Mouse (Mus musculus): Measurements from ENCODE around the gene Hoxd13. TPM values are rescaled to one million over a fixed set of nuclear protein-coding genes. Genes with fewer than 3 reads are reported as not detected.
A peak's percentile ranks its signal among the peaks of the same experiment; 100 is the strongest.

The Hoxd13 gene
- polyA plus RNA-seq, 1 experiment from 2014 or later = not detected

DNA sequence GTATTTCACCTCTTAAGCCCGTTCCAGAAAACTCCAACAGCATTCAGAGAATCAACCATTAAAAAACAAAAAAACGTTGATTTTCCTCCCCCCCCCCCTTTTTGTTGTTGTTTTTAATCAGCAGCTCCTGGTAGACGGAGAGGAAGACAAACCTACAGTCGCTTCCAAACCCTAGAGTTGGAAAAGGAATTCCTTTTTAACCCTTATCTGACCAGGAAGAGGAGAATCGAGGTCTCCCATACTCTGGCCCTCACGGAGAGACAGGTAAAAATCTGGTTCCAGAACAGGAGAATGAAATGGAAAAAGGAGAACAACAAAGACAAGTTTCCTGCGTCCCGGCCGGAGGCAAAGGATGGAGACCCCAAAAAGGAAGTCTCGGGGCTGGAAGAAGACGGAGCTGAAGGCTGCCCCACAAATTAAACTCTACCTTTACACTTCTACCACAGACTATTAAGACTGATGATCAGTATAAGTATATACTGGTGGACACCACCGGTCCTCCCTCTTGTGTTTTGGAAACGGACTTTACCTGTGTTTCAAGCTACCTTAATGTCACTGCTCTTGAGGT, 38.4 kb downstream of the Hoxd13 start:
- Histone ChIP-seq H3K9me3 (replicated peaks) (no peaks in the 10 kb centered on the region), H3K4me2 (replicated peaks) (no peak overlapping the region), H3K4me1 (peaks cover 18% of the 10 kb centered on the region), H3K4me3 (replicated peaks) (peak overlapping the region; percentile 50), H3K9ac (no peak overlapping the region), H3K27me3 (peaks cover 92% of the 10 kb centered on the region), H3K36me3 (no peaks in the 10 kb centered on the region), H3K27ac (replicated peaks) (no peak overlapping the region)
- no peak for ATAC-seq (ENCODE audit: insufficient number of reproducible peaks, low FRiP score, low TSS enrichment, low read depth)
- WGBS = 2% methylated on average over 13 of the region's 13 CpGs

- no peaks in the 10 kb centered on the region for H3K9me3 ChIP-seq (replicated peaks)
- no peaks in the 10 kb centered on the region for H3K36me3 ChIP-seq
- peaks cover 95% of the 10 kb centered on the region for H3K27me3 ChIP-seq
- no peak overlapping the region for H3K4me2 ChIP-seq (replicated peaks)
- no peak overlapping the region for H3K9ac ChIP-seq
- no peak overlapping the region for H3K27ac ChIP-seq (replicated peaks)
- peaks cover 26% of the 10 kb centered on the region for H3K4me1 ChIP-seq
- no peak for ATAC-seq (ENCODE audit: insufficient number of reproducible peaks, low FRiP score, low TSS enrichment, low read depth)
- no peak overlapping the region for H3K4me3 ChIP-seq (replicated peaks)
- whole genome bisulfite sequencing = 7% methylated on average over 7 of the region's 7 CpGs
Observed at GRCm38 (mm10) chr2:74707599-74707998, 39.5 kb downstream of the Hoxd13 start.

DNA sequence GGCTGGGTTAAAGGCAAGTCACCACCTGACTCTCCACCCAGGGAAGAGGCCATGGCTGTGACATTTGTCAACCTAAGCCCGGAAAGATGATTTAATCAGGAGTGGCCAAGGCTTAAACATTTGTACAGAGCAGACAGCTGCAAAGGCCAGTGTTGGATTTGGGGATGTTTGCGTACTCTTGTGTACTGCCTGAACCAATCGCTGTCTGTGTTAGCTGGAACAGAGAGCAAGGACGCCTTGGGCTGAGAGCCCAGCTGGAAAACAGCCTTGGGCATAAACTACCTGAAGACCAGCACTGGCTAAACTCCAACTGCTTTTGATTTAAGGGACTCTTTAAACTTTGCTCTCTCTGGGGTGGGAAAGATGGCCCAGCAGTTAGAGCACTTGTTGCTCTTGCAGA, 40.6 kb downstream of the Hoxd13 start:
- Histone ChIP-seq H3K27me3 (peaks cover 94% of the 10 kb centered on the region), H3K9ac (no peak overlapping the region), H3K4me1 (peaks cover 26% of the 10 kb centered on the region), H3K27ac (replicated peaks) (no peak overlapping the region), H3K36me3 (no peaks in the 10 kb centered on the region), H3K4me2 (replicated peaks) (no peak overlapping the region), H3K4me3 (replicated peaks) (no peak overlapping the region), H3K9me3 (replicated peaks) (no peaks in the 10 kb centered on the region)
- ATAC-seq (ENCODE audit: insufficient number of reproducible peaks, low FRiP score, low TSS enrichment, low read depth) = no peak
- WGBS = 12% methylated on average over 4 of the region's 4 CpGs

GRCm38 (mm10) chr2:74709465-74710419, 41.6 kb downstream of the Hoxd13 start:
- Histone ChIP-seq H3K36me3 (no peaks in the 10 kb centered on the region), H3K9me3 (replicated peaks) (no peaks in the 10 kb centered on the region), H3K27me3 (peaks cover 94% of the 10 kb centered on the region), H3K4me3 (replicated peaks) (no peak overlapping the region), H3K4me1 (peaks cover 19% of the 10 kb centered on the region), H3K27ac (replicated peaks) (no peak overlapping the region), H3K9ac (no peak overlapping the region), H3K4me2 (replicated peaks) (no peak overlapping the region)
- 9% methylated on average over 5 of the region's 5 CpGs for WGBS
- ATAC-seq (ENCODE audit: insufficient number of reproducible peaks, low FRiP score, low TSS enrichment, low read depth) = no peak

DNA sequence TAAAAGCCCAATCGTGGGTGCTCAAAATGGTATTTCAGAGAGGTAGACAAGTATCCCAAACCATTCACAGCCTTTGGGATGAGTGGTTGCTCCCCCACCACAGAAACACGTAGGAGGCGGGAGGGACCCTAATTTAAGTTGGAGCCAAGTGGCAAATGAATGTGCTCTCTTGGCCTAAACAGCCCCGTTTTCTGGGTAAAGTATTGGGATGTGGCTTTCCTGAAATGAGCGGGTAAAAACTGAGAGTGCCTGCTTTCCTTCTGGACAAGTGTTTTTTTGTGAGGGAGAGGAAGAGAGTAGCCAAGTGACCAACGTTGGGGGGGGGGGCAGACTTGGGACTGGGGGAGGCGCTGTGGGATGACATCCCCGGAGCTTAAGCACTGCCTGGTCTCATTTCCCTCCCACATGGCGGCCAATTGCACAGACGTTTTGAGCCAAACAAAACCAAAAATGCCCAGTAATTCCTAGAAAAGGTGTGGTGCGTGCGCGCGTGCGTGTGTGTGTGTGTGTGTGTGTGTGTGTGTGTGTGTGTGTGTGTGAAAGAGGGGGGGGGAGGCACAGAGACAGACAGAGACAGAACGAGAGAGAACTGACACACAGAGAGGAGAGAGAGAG, 42.9 kb downstream of the Hoxd13 start:
- Histone ChIP-seq H3K27ac (replicated peaks) (no peak overlapping the region), H3K27me3 (peaks cover 93% of the 10 kb centered on the region), H3K4me2 (replicated peaks) (0 out of 2 replicates have a peak overlapping the region, but pooled peaks have one; percentile 4), H3K36me3 (no peaks in the 10 kb centered on the region), H3K4me1 (peaks cover 10% of the 10 kb centered on the region), H3K4me3 (replicated peaks) (peak overlapping the region; percentile 41), H3K9me3 (replicated peaks) (no peaks in the 10 kb centered on the region), H3K9ac (no peak overlapping the region)
- ATAC-seq (ENCODE audit: insufficient number of reproducible peaks, low FRiP score, low TSS enrichment, low read depth) = no peak
- WGBS = under 1% methylated on average over 16 of the region's 16 CpGs

- 0 out of 2 replicates have a peak within 1 kb of the TSS, but pooled peaks have one; percentile 48 for H3K27ac ChIP-seq (replicated peaks)
- peaks cover 93% of the 10 kb centered on the region for H3K27me3 ChIP-seq
- peaks cover 11% of the 10 kb centered on the region for H3K4me1 ChIP-seq
- peak within 1 kb of the TSS; percentile 42 for H3K4me2 ChIP-seq (replicated peaks)
- H3K9me3 ChIP-seq (replicated peaks) = no peaks in the 10 kb centered on the region
- H3K9ac ChIP-seq = peak within 1 kb of the TSS; percentile 18; the same call in 1 of the 2 replicates
- H3K4me3 ChIP-seq (replicated peaks) = peak within 1 kb of the TSS; percentile 41
- peak; percentile 49; the same call in 1 of the 2 replicates for ATAC-seq (ENCODE audit: insufficient number of reproducible peaks, low FRiP score, low TSS enrichment, low read depth)
- H3K36me3 ChIP-seq = no peaks in the 10 kb centered on the region
- WGBS = under 1% methylated on average over 65 of the region's 65 CpGs
Observed at GRCm38 (mm10) chr2:74711721-74712621, 43.9 kb downstream of the Hoxd13 start, which contains the start of the genes Hoxd3 and Hoxd4. Hoxd3 (plus strand) TSS chr2:74711927. Hoxd4 (plus strand) TSS chr2:74711929.

DNA sequence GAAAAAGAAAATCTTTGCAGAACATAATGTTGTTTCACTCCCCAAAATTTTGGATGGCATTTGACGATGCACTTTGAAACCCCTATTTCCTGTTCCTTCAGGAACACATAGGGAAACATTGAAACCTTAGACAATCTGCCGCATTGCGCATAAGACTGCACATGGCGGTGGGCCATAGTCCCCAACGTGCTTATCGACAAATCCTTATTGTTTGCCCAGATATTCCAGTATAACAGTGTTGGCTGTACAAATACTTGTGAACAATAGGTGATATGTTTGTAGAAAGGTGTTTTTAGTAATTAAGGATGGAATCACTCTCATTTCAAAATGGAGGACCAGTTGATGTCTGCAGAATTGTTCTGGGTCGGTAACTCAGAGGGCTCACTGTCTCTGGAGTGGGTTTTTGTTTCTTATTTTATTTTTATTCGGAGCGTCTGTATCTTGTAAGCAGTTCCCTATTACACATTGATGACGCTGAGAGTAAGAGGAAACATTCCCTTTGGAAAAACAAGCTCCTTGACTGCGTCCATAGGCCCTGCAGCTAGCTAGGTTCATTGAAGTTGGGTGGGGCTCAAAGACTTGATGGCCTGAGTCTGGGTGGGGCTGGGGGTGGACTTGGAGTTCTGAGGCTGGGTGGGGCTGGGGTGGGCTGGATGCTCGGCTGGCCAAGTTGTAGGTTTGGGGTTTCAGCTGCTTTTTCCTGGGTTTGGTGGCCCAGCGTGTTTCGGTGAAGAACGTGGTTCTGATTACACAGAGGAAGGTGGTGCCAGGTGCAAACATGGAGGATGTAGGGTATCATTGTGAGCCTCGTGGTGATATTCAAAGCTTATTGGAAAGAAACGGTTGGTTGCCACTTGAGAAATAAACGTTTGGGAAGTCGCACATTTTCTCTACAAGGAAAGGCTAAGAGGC, 45.4 kb downstream of the Hoxd13 start:
- Histone ChIP-seq H3K9me3 (replicated peaks) (no peaks in the 10 kb centered on the region), H3K36me3 (no peaks in the 10 kb centered on the region), H3K9ac (no peak overlapping the region), H3K4me3 (replicated peaks) (peak overlapping the region; percentile 4; the same call in 1 of the 2 replicates), H3K27me3 (peaks cover 94% of the 10 kb centered on the region), H3K4me1 (peaks cover 11% of the 10 kb centered on the region), H3K4me2 (replicated peaks) (no peak overlapping the region), H3K27ac (replicated peaks) (no peak overlapping the region)
- 6% methylated on average over 19 of the region's 19 CpGs for WGBS
- ATAC-seq (ENCODE audit: insufficient number of reproducible peaks, low FRiP score, low TSS enrichment, low read depth) = no peak

GRCm38 (mm10) chr2:74714156-74714789, 46.2 kb downstream of the Hoxd13 start:
- Histone ChIP-seq H3K4me1 (peaks cover 11% of the 10 kb centered on the region), H3K27ac (replicated peaks) (no peak overlapping the region), H3K9me3 (replicated peaks) (no peaks in the 10 kb centered on the region), H3K36me3 (no peaks in the 10 kb centered on the region), H3K27me3 (peaks cover 93% of the 10 kb centered on the region), H3K9ac (no peak overlapping the region), H3K4me2 (replicated peaks) (no peak overlapping the region), H3K4me3 (replicated peaks) (no peak overlapping the region)
- ATAC-seq (ENCODE audit: insufficient number of reproducible peaks, low FRiP score, low TSS enrichment, low read depth) = no peak
- 8% methylated on average over 18 of the region's 18 CpGs for WGBS

DNA sequence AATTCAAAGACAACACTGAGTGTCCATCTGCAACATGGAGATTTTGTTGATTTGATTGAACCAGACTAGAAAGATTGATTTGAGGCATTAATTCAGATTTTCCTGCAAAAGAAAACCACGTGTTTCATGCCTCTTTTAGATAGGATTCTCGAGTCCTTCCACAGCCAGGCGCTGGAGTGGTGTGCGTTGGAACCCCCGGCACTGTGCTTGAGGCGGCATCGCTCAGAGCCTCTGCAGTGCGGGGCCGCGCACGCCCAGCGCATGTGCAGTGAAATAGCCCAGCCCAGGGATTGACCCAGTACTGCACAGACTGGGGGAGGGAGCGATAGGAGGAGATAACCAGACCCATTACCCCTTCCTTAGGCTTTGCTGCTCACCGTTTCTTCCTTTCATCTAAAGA, 46.8 kb downstream of the Hoxd13 start:
- H3K9me3 ChIP-seq (replicated peaks) = no peaks in the 10 kb centered on the region
- H3K36me3 ChIP-seq = no peaks in the 10 kb centered on the region
- no peak for ATAC-seq (ENCODE audit: insufficient number of reproducible peaks, low FRiP score, low TSS enrichment, low read depth)
- whole genome bisulfite sequencing = 3% methylated on average over 14 of the region's 14 CpGs
- no peak overlapping the region for H3K27ac ChIP-seq (replicated peaks)
- peaks cover 93% of the 10 kb centered on the region for H3K27me3 ChIP-seq
- H3K4me2 ChIP-seq (replicated peaks) = 0 out of 2 replicates have a peak overlapping the region, but pooled peaks have one; percentile 3
- H3K4me3 ChIP-seq (replicated peaks) = 0 out of 2 replicates have a peak overlapping the region, but pooled peaks have one; percentile 10
- H3K9ac ChIP-seq = no peak overlapping the region
- peaks cover 11% of the 10 kb centered on the region for H3K4me1 ChIP-seq
